Mouse (Mus musculus): ENCODE measurements at regions not wholly inside any gene's neighbourhood (a gene's known extent, or its start where the extent isn't known, plus 50 kb on each side); places are given as distances from the start of the nearest gene placed in this dataset.

GRCm38 (mm10) chr10:21525555-21525954 lies 67.4 kb upstream of the 1700020N01Rik start:
- WGBS, result 69% methylated on average over 2 of the region's 2 CpGs
- no peak overlapping the region for H3K27ac ChIP-seq
- H3K4me1 ChIP-seq (replicated peaks), result no peaks in the 10 kb centered on the region
- no peak for ATAC-seq
- no peak overlapping the region for H3K4me2 ChIP-seq (replicated peaks)
- no peaks in the 10 kb centered on the region for H3K36me3 ChIP-seq
- H3K9me3 ChIP-seq, result no peaks in the 10 kb centered on the region
- H3K4me3 ChIP-seq (replicated peaks), result no peak overlapping the region
- H3K27me3 ChIP-seq, result no peaks in the 10 kb centered on the region
- H3K9ac ChIP-seq (replicated peaks), result no peak overlapping the region

DNA sequence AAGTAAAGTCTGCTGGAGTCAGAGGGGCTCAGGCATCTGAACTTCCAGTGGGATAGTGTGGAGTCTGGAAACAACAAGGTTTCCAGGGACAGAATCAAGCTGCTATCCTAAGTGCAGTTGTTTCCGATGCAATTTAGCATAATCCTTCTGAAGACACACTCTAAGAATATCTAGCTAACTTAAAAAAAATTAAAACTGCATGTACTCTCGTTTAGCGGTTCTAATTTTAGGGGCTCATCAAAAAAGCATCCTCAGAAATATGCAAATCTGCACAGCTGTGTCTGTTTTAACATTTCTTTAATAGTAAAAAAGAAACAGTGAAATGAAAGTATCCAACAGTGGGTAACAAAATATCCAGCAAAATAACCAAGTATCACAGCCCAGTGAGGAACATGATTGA lies 64.5 kb upstream of the 1700020N01Rik start:
- Histone ChIP-seq H3K27ac (no peak overlapping the region), H3K9me3 (no peaks in the 10 kb centered on the region), H3K4me2 (replicated peaks) (no peak overlapping the region), H3K4me1 (replicated peaks) (no peaks in the 10 kb centered on the region), H3K27me3 (no peaks in the 10 kb centered on the region), H3K9ac (replicated peaks) (no peak overlapping the region), H3K4me3 (replicated peaks) (no peak overlapping the region), H3K36me3 (no peaks in the 10 kb centered on the region)
- no peak for ATAC-seq
- WGBS, result 93% methylated on average over 3 of the region's 3 CpGs

- no peak for ATAC-seq
- no peak overlapping the region for H3K4me2 ChIP-seq (replicated peaks)
- no peak overlapping the region for H3K4me3 ChIP-seq (replicated peaks)
These were observed 63.7 kb upstream of the 1700020N01Rik start for GRCm38 (mm10) chr10:21529098-21529749.

GRCm38 (mm10) chr10:21532142-21532541 lies 60.8 kb upstream of the 1700020N01Rik start:
- Histone ChIP-seq H3K36me3 (no peaks in the 10 kb centered on the region), H3K9me3 (no peaks in the 10 kb centered on the region), H3K4me2 (replicated peaks) (no peak overlapping the region), H3K4me1 (replicated peaks) (no peaks in the 10 kb centered on the region), H3K27ac (no peak overlapping the region), H3K4me3 (replicated peaks) (no peak overlapping the region), H3K9ac (replicated peaks) (no peak overlapping the region), H3K27me3 (no peaks in the 10 kb centered on the region)
- 64% methylated on average over 1 of the region's 1 CpGs for WGBS
- ATAC-seq, result no peak

More at GRCm38 (mm10) chr10:21529098-21529749, 63.7 kb upstream of the 1700020N01Rik start:
- Histone ChIP-seq H3K4me1 (replicated peaks) (no peaks in the 10 kb centered on the region), H3K36me3 (no peaks in the 10 kb centered on the region), H3K9me3 (no peaks in the 10 kb centered on the region), H3K27ac (no peak overlapping the region), H3K9ac (replicated peaks) (no peak overlapping the region), H3K27me3 (no peaks in the 10 kb centered on the region)
- 60% methylated on average over 10 of the region's 10 CpGs for WGBS

- Histone ChIP-seq H3K9me3 (no peaks in the 10 kb centered on the region), H3K27ac (no peak overlapping the region), H3K4me3 (replicated peaks) (no peak overlapping the region), H3K36me3 (no peaks in the 10 kb centered on the region), H3K4me1 (replicated peaks) (no peaks in the 10 kb centered on the region), H3K9ac (replicated peaks) (no peak overlapping the region), H3K4me2 (replicated peaks) (no peak overlapping the region), H3K27me3 (no peaks in the 10 kb centered on the region)
- 76% methylated on average over 5 of the region's 5 CpGs for WGBS
- no peak for ATAC-seq
These were observed 57.3 kb upstream of the 1700020N01Rik start for GRCm38 (mm10) chr10:21535631-21536030.

GRCm38 (mm10) chr10:21538481-21538880 lies 54.5 kb upstream of the 1700020N01Rik start:
- no peak overlapping the region for H3K4me2 ChIP-seq (replicated peaks)
- H3K9ac ChIP-seq (replicated peaks), result no peak overlapping the region
- 40% methylated on average over 6 of the region's 6 CpGs for WGBS
- H3K9me3 ChIP-seq, result no peaks in the 10 kb centered on the region
- no peaks in the 10 kb centered on the region for H3K36me3 ChIP-seq
- H3K4me1 ChIP-seq (replicated peaks), result no peaks in the 10 kb centered on the region
- no peak overlapping the region for H3K27ac ChIP-seq
- no peak for ATAC-seq
- no peaks in the 10 kb centered on the region for H3K27me3 ChIP-seq
- no peak overlapping the region for H3K4me3 ChIP-seq (replicated peaks)

Measured in midbrain, embryonic 13.5 days (tissue).